Mouse (Mus musculus) stomach, postnatal 0 days (tissue): ENCODE measurements at regions not wholly inside any gene's neighbourhood (a gene's known extent, or its start where the extent isn't known, plus 50 kb on each side); places are given as distances from the start of the nearest gene placed in this dataset.

Source experiments
- ATAC-seq: fragments of 200-750 bp; cut with Nextera tagmentation; 2 replicates; pipeline ENCODE4 v1.8.0; 2017; ENCODE audit not compliant: low FRiP score, low TSS enrichment
- DNase-seq: peaks from one replicate; pipeline ENCODE4 v3.0.0-alpha.2; 2016; ENCODE audit warnings: low spot score
- H3K27ac ChIP-seq: fragments of 300-500 bp; sonication (generic); replicated peaks from 2 replicates; pipeline ENCODE4 v1.5.1; 2014; ENCODE audit warnings: mild to moderate bottlenecking, control low read depth
- H3K27me3 ChIP-seq: fragments of 300-500 bp; sonication (generic); 2 replicates; pipeline ENCODE4 v1.6.1; 2014; ENCODE audit warnings: low read length; ENCODE audit not compliant: control insufficient read depth, insufficient read depth
- H3K36me3 ChIP-seq: fragments of 300-500 bp; sonication (generic); 2 replicates; pipeline ENCODE4 v1.6.1; 2014; ENCODE audit warnings: low read length, mixed read lengths; ENCODE audit not compliant: control insufficient read depth, insufficient read depth
- H3K4me1 ChIP-seq: fragments of 300-500 bp; sonication (generic); replicated peaks from 2 replicates; pipeline ENCODE4 v1.6.1; 2014; ENCODE audit warnings: antibody characterized with exemption; ENCODE audit not compliant: control insufficient read depth, insufficient read depth
- H3K4me2 ChIP-seq: fragments of 300-500 bp; sonication (generic); replicated peaks from 2 replicates; pipeline ENCODE4 v1.6.1; 2014; ENCODE audit warnings: low read depth, mild to moderate bottlenecking, control low read depth, moderate library complexity
- H3K4me3 ChIP-seq: fragments of 300-500 bp; sonication (generic); 2 replicates; pipeline ENCODE4 v1.5.1; 2014; ENCODE audit warnings: low read depth, low read length, control low read depth
- H3K9ac ChIP-seq: fragments of 300-500 bp; sonication (generic); 2 replicates; pipeline ENCODE4 v1.6.1; 2014; ENCODE audit warnings: mild to moderate bottlenecking, low read length, control low read depth, mixed read lengths
- H3K9me3 ChIP-seq: fragments of 300-500 bp; sonication (generic); 2 replicates; pipeline ENCODE4 v1.6.1; 2016; ENCODE audit warnings: low read length; ENCODE audit not compliant: control insufficient read depth
- CTCF ChIP-seq: IDR thresholded peaks from 2 replicates; pipeline ENCODE4 v1.5.1; 2016; ENCODE audit warnings: antibody characterized with exemption, low read depth, mild to moderate bottlenecking, moderate library complexity
- EP300 ChIP-seq: optimal IDR thresholded peaks from 2 replicates; pipeline ENCODE3; 2016; ENCODE audit warnings: antibody characterized with exemption
- WGBS: fragments of 180-500 bp; shearing (Covaris S2); extraction: QIAGEN DNeasy Blood & Tissue Kit; methylation state at CpG from one replicate; pipeline ENCODE4 v1.1.7; 2014; 5-methylcytosine and 5-hydroxymethylcytosine counted together

DNA sequence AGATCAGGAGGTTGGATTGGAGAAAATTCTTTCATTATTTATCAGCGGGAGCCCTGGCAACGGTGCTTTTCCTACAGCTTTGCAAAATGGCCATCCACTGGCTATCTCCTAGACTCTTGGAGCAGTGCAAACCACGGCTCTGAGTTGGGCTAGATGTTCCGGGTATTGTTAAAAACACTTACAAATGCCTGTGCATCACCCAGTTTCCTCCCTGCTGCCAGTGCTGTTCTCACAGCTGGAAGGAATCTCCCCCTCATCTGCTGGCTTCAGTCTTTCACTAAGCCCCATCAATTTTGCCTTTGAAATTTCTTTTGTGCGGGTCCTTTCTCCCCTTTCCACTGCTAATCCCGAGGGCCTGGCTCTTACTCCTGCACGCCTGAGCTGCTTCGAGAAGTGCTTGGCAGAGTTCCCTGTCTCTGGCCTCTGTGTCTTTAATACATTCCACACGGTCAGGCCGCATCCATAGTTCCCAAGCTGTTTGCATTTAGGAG, 156.8 kb downstream of the Uaca start:
- TF ChIP-seq EP300 (no peak), CTCF (no peak)
- Histone ChIP-seq H3K27ac (peak overlapping the region; percentile 45), H3K9ac (0 out of 2 replicates have a peak overlapping the region, but pooled peaks have one; percentile 8), H3K9me3 (no peaks in the 10 kb centered on the region), H3K4me2 (no peak overlapping the region), H3K36me3 (no peaks in the 10 kb centered on the region), H3K4me3 (no peak overlapping the region), H3K4me1 (no peaks in the 10 kb centered on the region), H3K27me3 (no peaks in the 10 kb centered on the region)
- DNase-seq, result peak; percentile 29
- ATAC-seq, result no peak
- WGBS, result 25% methylated on average over 10 of the region's 10 CpGs

DNA sequence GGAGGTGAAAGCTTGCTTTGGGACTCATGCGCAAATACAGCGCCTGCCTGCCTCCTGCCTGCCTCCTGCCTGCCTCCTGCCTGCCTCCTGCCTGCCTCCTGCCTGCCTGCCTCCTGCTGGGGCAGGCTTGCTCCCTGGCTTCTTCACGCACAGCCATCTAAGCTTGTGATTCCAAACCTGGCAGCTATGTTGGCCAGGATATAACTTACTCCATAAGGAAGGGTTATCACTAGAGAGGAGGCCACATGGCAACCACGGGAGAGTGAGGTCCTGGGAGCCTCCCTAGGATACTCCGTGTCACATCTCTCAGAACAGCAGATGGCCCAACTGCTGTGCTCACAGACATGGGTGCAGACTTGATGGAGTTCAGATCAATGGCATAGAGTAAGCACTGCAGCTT, 163.1 kb downstream of the Uaca start:
- H3K4me3 ChIP-seq, result no peak overlapping the region
- H3K4me2 ChIP-seq, result no peak overlapping the region
- DNase-seq (no peak), ATAC-seq (no peak)
- no peaks in the 10 kb centered on the region for H3K27me3 ChIP-seq
- no peaks in the 10 kb centered on the region; the same call in 1 of the 2 replicates for H3K4me1 ChIP-seq
- TF ChIP-seq CTCF (no peak), EP300 (no peak)
- no peak overlapping the region for H3K27ac ChIP-seq
- no peak overlapping the region for H3K9ac ChIP-seq
- no peaks in the 10 kb centered on the region for H3K9me3 ChIP-seq
- H3K36me3 ChIP-seq, result no peaks in the 10 kb centered on the region
- WGBS, result 57% methylated on average over 5 of the region's 5 CpGs

DNA sequence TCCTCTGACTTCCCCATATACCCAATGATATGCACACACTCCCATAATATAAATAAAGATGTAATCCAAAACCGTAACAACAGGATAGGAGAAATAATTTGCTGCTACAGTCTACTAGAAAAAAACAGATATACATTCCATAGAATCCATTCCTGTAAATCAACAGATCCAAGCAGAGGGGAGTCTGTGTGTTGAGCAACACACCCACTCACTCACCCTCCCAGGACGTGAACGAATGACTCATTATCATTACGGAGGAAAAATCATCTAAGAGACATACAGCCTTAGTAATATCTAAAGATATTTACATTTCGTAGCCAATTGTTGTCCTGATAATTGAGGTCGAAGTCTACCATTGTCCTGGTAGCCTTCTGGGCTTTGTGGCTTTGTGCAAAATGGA, 165.2 kb downstream of the Uaca start:
- no peak for TF ChIP-seq CTCF
- no peak for TF ChIP-seq EP300
- Histone ChIP-seq H3K27ac (no peak overlapping the region), H3K4me3 (no peak overlapping the region), H3K9ac (no peak overlapping the region), H3K27me3 (no peaks in the 10 kb centered on the region), H3K9me3 (no peaks in the 10 kb centered on the region), H3K36me3 (no peaks in the 10 kb centered on the region), H3K4me2 (no peak overlapping the region), H3K4me1 (no peaks in the 10 kb centered on the region; the same call in 1 of the 2 replicates)
- no peak for DNase-seq
- no peak for ATAC-seq
- WGBS, result 49% methylated on average over 6 of the region's 6 CpGs

- Histone ChIP-seq H3K36me3 (no peaks in the 10 kb centered on the region), H3K4me1 (no peaks in the 10 kb centered on the region; the same call in 1 of the 2 replicates), H3K4me2 (no peak overlapping the region), H3K27me3 (no peaks in the 10 kb centered on the region), H3K9ac (no peak overlapping the region), H3K9me3 (no peaks in the 10 kb centered on the region), H3K4me3 (no peak overlapping the region), H3K27ac (no peak overlapping the region)
- 51% methylated on average over 4 of the region's 4 CpGs for WGBS
- ATAC-seq (no peak), DNase-seq (no peak)
- TF ChIP-seq EP300 (no peak), CTCF (no peak)
These were observed 167.7 kb downstream of the Uaca start for GRCm38 (mm10) chr9:60962086-60962485.

DNA sequence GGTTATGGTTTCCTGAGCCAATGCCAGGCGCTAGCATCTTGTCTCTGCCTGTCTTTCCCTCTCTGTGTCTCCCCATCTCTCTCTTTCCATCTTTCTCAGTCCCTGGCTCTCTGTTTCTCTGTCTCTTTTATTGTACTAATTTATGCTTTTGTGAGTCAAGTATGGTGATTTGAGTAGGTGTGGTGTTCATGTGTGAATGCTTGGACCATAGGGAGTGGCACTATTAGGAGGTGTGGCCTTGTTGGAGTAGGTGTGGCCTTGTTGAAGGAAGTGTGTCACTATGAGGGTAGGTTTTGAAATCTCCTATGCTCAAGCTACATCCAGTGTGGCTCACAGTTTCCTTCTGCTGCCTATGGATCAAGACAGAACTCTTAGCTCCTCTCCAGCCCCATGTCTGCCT, 171.3 kb downstream of the Uaca start:
- TF ChIP-seq CTCF (no peak), EP300 (no peak)

GRCm38 (mm10) chr9:60968281-60969031, 174.1 kb downstream of the Uaca start:
- Histone ChIP-seq H3K27ac (no peak overlapping the region), H3K4me3 (no peak overlapping the region), H3K27me3 (no peaks in the 10 kb centered on the region), H3K4me1 (no peaks in the 10 kb centered on the region), H3K4me2 (no peak overlapping the region), H3K9me3 (no peaks in the 10 kb centered on the region), H3K36me3 (no peaks in the 10 kb centered on the region), H3K9ac (no peak overlapping the region)
- no peak for DNase-seq
- WGBS, result 44% methylated on average over 4 of the region's 4 CpGs
- ATAC-seq, result no peak
- TF ChIP-seq CTCF (peak; percentile 64), EP300 (no peak)

More for the DNA sequence above, 171.3 kb downstream of the Uaca start:
- no peak overlapping the region for H3K4me2 ChIP-seq
- no peak overlapping the region for H3K27ac ChIP-seq
- WGBS, result 93% methylated on average over 1 of the region's 1 CpGs
- no peak overlapping the region for H3K9ac ChIP-seq
- H3K36me3 ChIP-seq, result no peaks in the 10 kb centered on the region
- no peaks in the 10 kb centered on the region; the same call in 1 of the 2 replicates for H3K4me1 ChIP-seq
- no peak overlapping the region for H3K4me3 ChIP-seq
- H3K9me3 ChIP-seq, result no peaks in the 10 kb centered on the region
- H3K27me3 ChIP-seq, result no peaks in the 10 kb centered on the region
- 0 out of 2 replicates have a peak, but pooled peaks have one; percentile 15 for ATAC-seq
- DNase-seq, result no peak
